Mouse (Mus musculus): ENCODE results near the gene Ppie. TPM values are rescaled to one million over a fixed set of nuclear protein-coding genes. Genes with fewer than 3 reads are reported as not detected.
"Not testable (repeated sequence)": the region's sequence is repeated elsewhere in the genome, so short reads cannot be mapped to it uniquely, and the experiment has no call there.

Gene Ppie
- polyA plus RNA-seq, 1 experiment = not detected

DNA sequence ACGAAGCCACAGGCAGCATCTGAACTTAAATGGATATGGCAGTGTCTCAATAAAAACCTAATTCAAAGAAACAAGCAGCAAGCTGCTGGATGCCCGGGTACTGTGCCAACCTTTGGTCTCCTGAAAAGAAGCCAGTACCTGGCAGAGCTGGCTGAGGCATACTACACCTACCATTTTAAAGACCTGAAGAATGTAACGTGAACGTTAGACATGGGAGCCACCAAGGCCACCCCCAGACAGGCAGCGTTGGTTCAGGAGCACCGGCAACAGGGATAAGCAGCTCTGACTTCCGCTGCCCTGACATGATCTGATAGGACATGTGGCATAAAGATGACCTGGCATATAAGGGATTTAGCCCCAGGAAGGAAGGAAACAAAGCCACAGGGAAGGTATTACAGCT lies 13.1 kb downstream of the Ppie start:
- WGBS = 90% methylated on average over 7 of the region's 7 CpGs
- no peak overlapping the region for H3K4me3 ChIP-seq (ENCODE audit: insufficient read depth, low read depth, low read length)
- no peaks in the 10 kb centered on the region for H3K4me1 ChIP-seq (ENCODE audit: control insufficient read depth, insufficient read depth, low read length)
- no peak for TF ChIP-seq CTCF (IDR thresholded peaks at IDR 0.05; ENCODE audit: insufficient read depth, low read depth, low read length)
- no peak for TF ChIP-seq POLR2A (IDR thresholded peaks at IDR 0.05; ENCODE audit: insufficient read depth, low read depth, low read length)
- H3K27ac ChIP-seq (ENCODE audit: insufficient read depth, low read depth, low read length) = no peak overlapping the region

DNA sequence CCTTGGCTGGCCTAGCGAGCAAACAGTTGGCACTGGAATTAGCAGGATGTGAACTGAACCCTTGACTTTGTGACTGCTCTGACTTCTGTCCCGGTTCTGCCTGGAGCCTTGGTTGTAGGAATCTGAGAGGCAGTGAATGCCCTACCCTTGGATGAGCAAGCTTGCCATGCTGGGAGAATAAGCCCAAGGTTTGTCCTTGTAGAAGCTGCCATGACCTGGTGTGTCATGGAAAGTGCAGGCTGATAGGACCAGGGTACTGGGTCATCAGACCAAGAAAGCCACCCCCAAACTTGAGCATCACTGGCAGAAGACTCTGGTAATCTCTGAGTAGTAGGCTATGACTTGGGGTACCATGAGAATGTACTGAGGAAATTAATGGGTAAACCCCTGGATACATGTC lies 18.5 kb downstream of the Ppie start:
- Histone ChIP-seq H3K27ac (ENCODE audit: insufficient read depth, low read depth, low read length) (no peak overlapping the region), H3K4me3 (ENCODE audit: insufficient read depth, low read depth, low read length) (no peak overlapping the region), H3K4me1 (ENCODE audit: control insufficient read depth, insufficient read depth, low read length) (peaks cover 5% of the 10 kb centered on the region)
- no peak for TF ChIP-seq CTCF (IDR thresholded peaks at IDR 0.05; ENCODE audit: insufficient read depth, low read depth, low read length)
- no peak for TF ChIP-seq POLR2A (IDR thresholded peaks at IDR 0.05; ENCODE audit: insufficient read depth, low read depth, low read length)
- 91% methylated on average over 2 of the region's 2 CpGs for WGBS

DNA sequence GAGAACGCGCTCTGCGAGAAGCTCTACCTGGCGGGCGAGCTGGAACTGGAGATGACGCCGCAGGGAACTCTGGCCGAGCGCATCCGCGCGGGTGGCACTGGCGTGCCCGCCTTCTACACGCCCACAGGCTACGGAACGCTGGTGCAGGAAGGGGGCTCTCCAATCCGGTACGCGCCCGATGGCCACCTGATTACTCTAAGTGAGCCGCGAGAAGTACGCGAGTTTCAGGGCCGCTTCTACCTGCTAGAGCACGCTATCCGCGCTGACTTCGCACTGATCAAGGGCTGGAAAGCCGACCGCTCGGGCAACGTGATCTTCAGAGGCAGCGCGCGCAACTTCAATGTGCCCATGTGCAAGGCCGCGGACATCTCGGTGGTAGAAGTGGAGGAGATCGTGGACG lies 23.1 kb downstream of the Ppie start:
- not testable (repeated sequence) for H3K4me1 ChIP-seq (ENCODE audit: control insufficient read depth, insufficient read depth, low read length); H3K27ac ChIP-seq (ENCODE audit: insufficient read depth, low read depth, low read length)
- WGBS = 16% methylated on average over 42 of the region's 42 CpGs
- H3K4me3 ChIP-seq (ENCODE audit: insufficient read depth, low read depth, low read length) = peak overlapping the region; percentile 39

DNA sequence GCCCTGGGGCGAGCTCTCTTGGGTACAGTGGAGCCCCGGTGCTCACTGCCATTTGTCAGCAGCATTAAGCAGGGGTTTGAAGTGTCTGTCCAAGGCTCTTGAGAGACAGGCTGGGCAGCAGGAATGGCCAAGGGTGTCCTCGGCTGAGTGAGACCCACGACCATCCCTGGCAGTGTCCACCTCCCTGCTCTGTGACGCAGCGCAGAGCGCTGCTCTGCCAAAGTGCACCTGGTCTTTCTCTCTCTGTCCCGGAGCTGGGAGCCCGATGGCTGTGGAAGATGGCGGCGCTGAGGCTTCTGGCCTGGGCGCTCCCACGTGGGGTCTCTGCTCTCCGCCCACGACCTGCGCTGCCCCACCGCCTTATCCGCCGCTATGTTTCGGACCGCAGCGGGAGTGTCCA lies 23.7 kb downstream of the Ppie start, which contains the start of gene Oxct2b:
TSS of gene Oxct2b (plus strand) at position 256 of the 400 bp plus-strand sequence.
- H3K27ac ChIP-seq (ENCODE audit: insufficient read depth, low read depth, low read length) = no peak within 1 kb of the TSS
- WGBS = 10% methylated on average over 22 of the region's 22 CpGs
- TF ChIP-seq CTCF (IDR thresholded peaks at IDR 0.05; ENCODE audit: insufficient read depth, low read depth, low read length) = no peak
- peaks cover 15% of the 10 kb centered on the region for H3K4me1 ChIP-seq (ENCODE audit: control insufficient read depth, insufficient read depth, low read length)
- H3K4me3 ChIP-seq (ENCODE audit: insufficient read depth, low read depth, low read length) = peak within 1 kb of the TSS; percentile 39

DNA sequence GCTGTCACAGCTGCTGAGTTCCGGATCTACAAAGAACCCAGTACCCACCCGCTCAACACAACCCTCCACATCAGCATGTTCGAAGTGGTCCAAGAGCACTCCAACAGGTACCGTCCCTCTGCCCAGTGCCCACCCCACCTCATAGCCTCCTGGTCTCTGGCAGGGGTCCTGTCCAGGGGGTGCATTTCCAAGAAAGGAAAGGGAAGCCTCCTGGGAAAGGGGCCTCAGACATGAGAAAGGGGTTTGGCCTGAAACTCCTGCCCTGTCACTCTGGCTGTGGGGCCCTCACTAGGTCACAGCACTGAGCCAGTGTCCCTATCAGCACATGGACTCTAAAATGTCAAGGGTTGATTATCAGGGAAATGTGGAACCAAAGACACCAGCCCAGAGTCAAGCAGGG lies 25.1 kb downstream of the Ppie start:
- 91% methylated on average over 4 of the region's 4 CpGs for WGBS
- H3K4me3 ChIP-seq (ENCODE audit: insufficient read depth, low read depth, low read length); H3K27ac ChIP-seq (ENCODE audit: insufficient read depth, low read depth, low read length): not testable (repeated sequence)
- peaks cover 15% of the 10 kb centered on the region for H3K4me1 ChIP-seq (ENCODE audit: control insufficient read depth, insufficient read depth, low read length)

DNA sequence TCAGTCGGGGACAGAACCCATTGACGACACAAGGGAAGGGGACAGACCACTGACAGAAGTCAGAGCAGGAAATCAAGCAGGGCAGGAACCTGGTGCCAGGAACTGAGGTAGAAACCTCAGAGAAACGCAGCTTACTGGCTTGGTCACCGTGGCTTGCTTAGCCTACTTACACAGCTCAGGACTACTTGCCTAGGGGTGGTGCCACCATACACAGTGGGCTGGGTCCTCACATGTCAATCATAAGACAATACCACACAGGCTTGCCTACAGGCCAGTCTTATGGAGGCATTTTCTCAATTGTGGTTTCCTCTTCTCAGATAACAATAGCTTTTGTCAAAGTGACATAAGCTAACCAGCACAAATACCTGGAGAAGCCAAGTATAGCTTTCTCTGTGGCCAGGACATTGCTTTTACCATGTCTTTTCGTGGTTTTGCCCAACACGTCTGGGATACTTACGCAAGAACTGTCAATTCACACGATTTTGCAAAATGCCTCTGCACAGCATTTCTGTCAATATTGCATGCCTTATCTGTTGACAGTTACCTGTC lies 27.5 kb downstream of the Ppie start:
- Histone ChIP-seq H3K4me3 (ENCODE audit: insufficient read depth, low read depth, low read length) (no peak overlapping the region), H3K27ac (ENCODE audit: insufficient read depth, low read depth, low read length) (no peak overlapping the region), H3K4me1 (ENCODE audit: control insufficient read depth, insufficient read depth, low read length) (peaks cover 15% of the 10 kb centered on the region)
- 85% methylated on average over 8 of the region's 8 CpGs for WGBS
- TF ChIP-seq POLR2A (IDR thresholded peaks at IDR 0.05; ENCODE audit: insufficient read depth, low read depth, low read length) = no peak
- no peak for TF ChIP-seq CTCF (IDR thresholded peaks at IDR 0.05; ENCODE audit: insufficient read depth, low read depth, low read length)

DNA sequence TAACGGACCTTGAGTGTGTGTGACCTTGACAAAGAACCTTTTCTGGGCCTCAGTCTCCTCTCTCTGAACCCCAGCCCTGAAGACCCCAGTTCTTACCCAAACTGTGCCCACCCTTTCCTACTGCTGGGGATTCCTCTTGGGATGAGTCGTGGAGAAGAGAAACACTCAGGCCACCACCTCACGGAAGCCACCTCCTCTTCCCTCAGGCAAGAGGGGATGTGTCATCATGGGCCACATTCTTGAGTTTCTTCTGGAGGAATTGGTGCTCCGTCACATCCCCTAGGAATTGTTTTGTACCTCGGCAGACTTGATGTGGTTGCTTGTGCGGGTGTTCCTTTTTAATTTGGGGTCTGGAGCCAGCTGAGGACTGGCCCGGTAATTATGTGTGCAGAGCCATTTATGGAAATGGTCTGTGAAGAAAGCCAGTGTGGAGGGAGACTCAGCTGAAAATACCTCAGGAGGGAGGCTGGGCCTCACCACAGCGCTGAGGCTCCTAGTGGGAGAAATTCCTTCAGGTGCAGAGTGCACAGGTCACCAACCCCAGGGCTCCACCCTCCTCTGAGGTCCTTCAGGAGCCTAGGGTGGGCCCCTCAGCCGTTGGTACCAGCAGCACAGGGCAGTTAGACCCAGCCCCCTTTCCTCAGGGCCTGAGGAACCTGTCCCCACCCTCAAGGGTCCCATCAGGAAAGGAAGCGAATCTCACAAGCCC lies 28.3 kb downstream of the Ppie start:
- H3K4me1 ChIP-seq (ENCODE audit: control insufficient read depth, insufficient read depth, low read length) = peaks cover 11% of the 10 kb centered on the region
- H3K4me3 ChIP-seq (ENCODE audit: insufficient read depth, low read depth, low read length); H3K27ac ChIP-seq (ENCODE audit: insufficient read depth, low read depth, low read length): not testable (repeated sequence)
- 62% methylated on average over 10 of the region's 10 CpGs for WGBS

DNA sequence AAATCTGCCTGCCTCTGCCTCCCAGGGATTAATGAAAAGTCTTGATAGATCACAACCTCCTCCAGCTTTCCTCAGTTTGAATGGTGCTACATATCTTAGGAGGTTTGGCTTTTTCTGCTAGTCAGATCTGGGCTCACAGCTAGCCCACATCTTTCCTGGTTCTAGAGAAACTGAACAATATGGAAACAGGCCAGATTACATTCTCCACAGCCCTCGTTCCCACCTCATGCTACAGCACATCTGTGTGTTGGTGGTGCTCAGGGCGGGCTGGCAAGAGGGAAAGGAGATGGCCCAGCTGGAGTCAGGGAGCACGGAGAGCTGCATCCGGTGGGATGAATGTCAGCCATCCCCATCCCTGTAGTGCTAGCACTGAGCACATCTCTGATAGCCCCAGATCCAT lies 29.0 kb downstream of the Ppie start:
- 84% methylated on average over 4 of the region's 4 CpGs for WGBS
- H3K27ac ChIP-seq (ENCODE audit: insufficient read depth, low read depth, low read length) = no peak overlapping the region
- no peak overlapping the region for H3K4me3 ChIP-seq (ENCODE audit: insufficient read depth, low read depth, low read length)

DNA sequence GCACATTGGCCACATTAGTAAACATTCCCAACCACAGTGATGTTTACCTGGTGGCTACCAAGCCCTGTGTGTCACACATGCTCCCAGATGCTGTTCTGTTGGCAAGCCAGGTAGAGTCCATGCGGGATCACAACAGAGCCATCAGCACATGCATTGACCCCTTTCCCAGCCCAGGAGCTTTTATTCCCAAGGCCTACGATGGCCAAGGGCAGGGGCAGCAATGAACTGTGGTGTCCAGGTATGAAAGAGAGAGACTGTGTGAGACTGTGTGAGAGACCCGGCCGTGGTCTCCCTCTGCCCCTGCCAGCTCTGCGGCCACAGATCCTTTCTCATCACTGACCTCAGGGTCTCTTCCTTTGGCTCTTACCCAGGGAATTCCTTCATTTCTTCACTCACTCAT lies 31.7 kb downstream of the Ppie start:
- TF ChIP-seq CTCF (IDR thresholded peaks at IDR 0.05; ENCODE audit: insufficient read depth, low read depth, low read length) (no peak), POLR2A (IDR thresholded peaks at IDR 0.05; ENCODE audit: insufficient read depth, low read depth, low read length) (no peak)
- 90% methylated on average over 5 of the region's 5 CpGs for WGBS
- H3K4me3 ChIP-seq (ENCODE audit: insufficient read depth, low read depth, low read length) = no peak overlapping the region
- peaks cover 16% of the 10 kb centered on the region; the same call in 1 of the 2 replicates for H3K4me1 ChIP-seq (ENCODE audit: control insufficient read depth, insufficient read depth, low read length)
- H3K27ac ChIP-seq (ENCODE audit: insufficient read depth, low read depth, low read length) = no peak overlapping the region

More for the DNA sequence above, 29.0 kb downstream of the Ppie start:
- TF ChIP-seq CTCF (IDR thresholded peaks at IDR 0.05; ENCODE audit: insufficient read depth, low read depth, low read length) (no peak), POLR2A (IDR thresholded peaks at IDR 0.05; ENCODE audit: insufficient read depth, low read depth, low read length) (no peak)
- H3K4me1 ChIP-seq (ENCODE audit: control insufficient read depth, insufficient read depth, low read length) = peaks cover 7% of the 10 kb centered on the region

DNA sequence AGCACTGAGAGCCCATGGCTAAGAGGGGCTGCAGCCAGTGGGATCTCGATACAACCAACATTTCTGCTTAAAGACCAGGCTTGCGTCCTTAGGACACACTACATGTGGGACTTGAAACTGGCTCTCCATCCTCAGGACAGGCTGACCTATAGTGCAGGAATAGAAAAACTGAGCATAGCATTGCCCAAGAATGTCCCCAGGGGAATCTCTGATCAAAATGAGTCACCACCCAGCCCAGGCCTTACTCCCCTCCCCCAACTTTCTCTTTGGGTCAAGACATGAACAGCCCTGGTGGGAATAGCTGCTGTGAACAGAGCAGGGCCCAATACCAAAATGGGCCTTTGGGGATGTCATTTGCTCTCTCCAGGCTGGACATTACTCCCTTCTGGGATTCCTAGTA lies 32.9 kb downstream of the Ppie start:
- Histone ChIP-seq H3K4me1 (ENCODE audit: control insufficient read depth, insufficient read depth, low read length) (peaks cover 16% of the 10 kb centered on the region; the same call in 1 of the 2 replicates), H3K4me3 (ENCODE audit: insufficient read depth, low read depth, low read length) (no peak overlapping the region), H3K27ac (ENCODE audit: insufficient read depth, low read depth, low read length) (no peak overlapping the region)
- WGBS = 90% methylated on average over 2 of the region's 2 CpGs
- TF ChIP-seq CTCF (IDR thresholded peaks at IDR 0.05; ENCODE audit: insufficient read depth, low read depth, low read length) = no peak

DNA sequence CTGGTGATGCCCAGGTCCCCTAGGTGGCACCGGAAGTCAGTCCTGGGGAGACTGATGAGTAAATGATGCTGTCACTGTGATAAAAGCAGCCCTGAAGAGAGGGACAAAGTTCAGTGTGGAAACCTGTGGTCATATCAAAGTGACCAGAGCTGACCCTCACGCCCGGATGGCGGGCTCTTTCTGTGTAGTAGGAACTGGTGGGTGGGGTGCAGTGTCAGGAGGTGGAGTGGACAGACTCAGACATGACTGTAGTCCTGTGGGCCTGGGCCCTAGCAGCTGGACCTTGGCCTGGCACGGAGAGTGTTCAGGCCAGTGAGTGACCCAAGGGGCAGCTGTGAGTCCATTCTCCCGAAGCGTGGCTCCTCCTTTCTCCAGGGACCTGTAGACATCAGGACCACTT lies 33.8 kb downstream of the Ppie start:
- not testable (repeated sequence) for H3K27ac ChIP-seq (ENCODE audit: insufficient read depth, low read depth, low read length); H3K4me1 ChIP-seq (ENCODE audit: control insufficient read depth, insufficient read depth, low read length); H3K4me3 ChIP-seq (ENCODE audit: insufficient read depth, low read depth, low read length)
- 90% methylated on average over 7 of the region's 7 CpGs for WGBS

Data from olfactory bulb, adult 2 months (tissue).